Mouse (Mus musculus) lung, postnatal 0 days (tissue): Measurements from ENCODE around the gene Gm28434. TPM values are rescaled to one million over a fixed set of nuclear protein-coding genes. Genes with fewer than 3 reads are reported as not detected.

ENCODE experiments used
- ATAC-seq: fragments of 200-750 bp; cut with Nextera tagmentation; 2 replicates; pipeline ENCODE4 v1.8.0; 2017; ENCODE audit warnings: moderate library complexity
- DNase-seq: peaks from one replicate; pipeline ENCODE4 v3.0.0-alpha.2; 2016; ENCODE audit warnings: low spot score
- H3K27ac ChIP-seq: fragments of 300-500 bp; sonication (generic); 2 replicates; pipeline ENCODE4 v1.5.1; 2014; ENCODE audit warnings: antibody characterized with exemption, mild to moderate bottlenecking, low read length, mixed read lengths
- H3K27me3 ChIP-seq: fragments of 300-500 bp; sonication (generic); replicated peaks from 2 replicates; pipeline ENCODE4 v1.6.1; 2014; ENCODE audit warnings: low read length, mixed read lengths; ENCODE audit not compliant: insufficient read depth
- H3K36me3 ChIP-seq: fragments of 300-500 bp; sonication (generic); 2 replicates; pipeline ENCODE4 v1.6.1; 2014; ENCODE audit warnings: low read length, mixed read lengths; ENCODE audit not compliant: insufficient read depth
- H3K4me1 ChIP-seq: fragments of 300-500 bp; sonication (generic); 2 replicates; pipeline ENCODE4 v1.6.1; 2014; ENCODE audit warnings: antibody characterized with exemption, low read depth, low read length, mixed read lengths; ENCODE audit not compliant: insufficient read depth
- H3K4me2 ChIP-seq: fragments of 300-500 bp; sonication (generic); replicated peaks from 2 replicates; pipeline ENCODE4 v1.6.1; 2014; ENCODE audit warnings: low read depth, mild to moderate bottlenecking, low read length, moderate library complexity, mixed read lengths
- H3K4me3 ChIP-seq: fragments of 300-500 bp; sonication (generic); 2 replicates; pipeline ENCODE4 v1.5.1; 2014; ENCODE audit warnings: low read depth, low read length
- H3K9ac ChIP-seq: fragments of 300-500 bp; sonication (generic); replicated peaks from 2 replicates; pipeline ENCODE4 v1.6.1; 2014; ENCODE audit warnings: low read depth, mild to moderate bottlenecking
- H3K9me3 ChIP-seq: fragments of 300-500 bp; sonication (generic); 2 replicates; pipeline ENCODE4 v1.6.1; 2016; ENCODE audit warnings: low read length, mixed read lengths
- CTCF ChIP-seq: IDR thresholded peaks from 2 replicates; pipeline ENCODE4 v1.5.1; 2016; ENCODE audit warnings: antibody characterized with exemption, mild to moderate bottlenecking
- EP300 ChIP-seq: IDR thresholded peaks from 2 replicates; pipeline ENCODE4 v1.6.1; 2016; ENCODE audit warnings: antibody characterized with exemption, mild to moderate bottlenecking, control low read depth
- WGBS: fragments of 180-500 bp; shearing (Covaris S2); extraction: QIAGEN DNeasy Blood & Tissue Kit; methylation state at CpG from one replicate; pipeline ENCODE4 v1.1.7; 2014; 5-methylcytosine and 5-hydroxymethylcytosine counted together
- polyA plus RNA-seq: library from polyadenylated mRNA; unstranded; fragments of >200 nt; fragmentation: Nextera tagmentation; extraction: Ambion mirVana; gene quantifications from 2 replicates; pipeline ENCODE4 v1.2.1, GENCODE M21; 2015

Gene Gm28434
- polyA plus RNA-seq: not detected in 2 replicates

- H3K27ac ChIP-seq: no peak within 1 kb of the TSS
- 40% methylated on average over 2 of the region's 2 CpGs for WGBS
- no peak for TF ChIP-seq EP300
- TF ChIP-seq CTCF: no peak
- ATAC-seq: no peak
- H3K4me2 ChIP-seq: no peak within 1 kb of the TSS
- no peak within 1 kb of the TSS for H3K4me3 ChIP-seq
- no peak within 1 kb of the TSS for H3K9ac ChIP-seq
- no peak for DNase-seq
- H3K9me3 ChIP-seq: no peaks in the 10 kb centered on the region
- H3K36me3 ChIP-seq: no peaks in the 10 kb centered on the region
- H3K4me1 ChIP-seq: no peaks in the 10 kb centered on the region
- H3K27me3 ChIP-seq: no peaks in the 10 kb centered on the region
These were observed at the start of gene Gm28434, which contains the start of gene 2310003L06Rik for GRCm38 (mm10) chr5:87969201-87969600. Gene Gm28434 (plus strand): TSS chr5:87969517. Gene 2310003L06Rik (plus strand): TSS chr5:87969459.

GRCm38 (mm10) chr5:87925372-87925771 lies 43.9 kb upstream of the Gm28434 start, which contains the start of gene Csn3:
Gene Csn3 (plus strand): TSS chr5:87925579.
- Histone ChIP-seq H3K4me3 (no peak within 1 kb of the TSS), H3K4me2 (no peak within 1 kb of the TSS), H3K27ac (no peak within 1 kb of the TSS), H3K27me3 (no peaks in the 10 kb centered on the region), H3K4me1 (no peaks in the 10 kb centered on the region), H3K36me3 (no peaks in the 10 kb centered on the region), H3K9ac (no peak within 1 kb of the TSS), H3K9me3 (no peaks in the 10 kb centered on the region)
- DNase-seq: no peak
- WGBS: 36% methylated on average over 5 of the region's 5 CpGs
- ATAC-seq: no peak
- TF ChIP-seq CTCF: no peak

GRCm38 (mm10) chr5:87931603-87932002 lies 37.7 kb upstream of the Gm28434 start:
- no peaks in the 10 kb centered on the region for H3K9me3 ChIP-seq
- no peak overlapping the region for H3K4me3 ChIP-seq
- H3K36me3 ChIP-seq: no peaks in the 10 kb centered on the region
- 69% methylated on average over 1 of the region's 1 CpGs for WGBS
- no peak overlapping the region for H3K9ac ChIP-seq
- ATAC-seq (no peak), DNase-seq (no peak)
- H3K4me1 ChIP-seq: no peaks in the 10 kb centered on the region
- no peak for TF ChIP-seq CTCF
- no peak for TF ChIP-seq EP300
- H3K27ac ChIP-seq: no peak overlapping the region
- H3K27me3 ChIP-seq: no peaks in the 10 kb centered on the region
- H3K4me2 ChIP-seq: no peak overlapping the region

DNA sequence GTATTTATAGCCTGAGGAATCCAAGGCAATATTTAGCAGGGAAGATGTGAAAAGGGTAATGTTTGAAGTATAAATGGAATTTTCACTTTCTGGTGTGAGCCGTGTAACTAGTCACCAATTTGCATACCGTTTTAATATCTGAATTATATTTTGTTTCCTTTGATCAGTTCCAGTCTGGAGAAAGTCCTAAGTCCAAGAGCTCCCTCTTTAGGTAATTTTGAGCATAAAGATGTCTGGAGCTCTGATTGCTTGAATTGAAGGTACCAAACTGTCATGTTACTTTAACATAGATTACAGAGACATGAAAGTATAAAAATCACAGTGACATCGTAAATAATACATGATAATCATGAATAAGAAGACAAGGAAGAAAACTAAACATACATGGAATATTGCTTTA lies 28.6 kb upstream of the Gm28434 start:
- H3K4me1 ChIP-seq: no peaks in the 10 kb centered on the region
- no peak overlapping the region for H3K27ac ChIP-seq
- H3K4me3 ChIP-seq: no peak overlapping the region
- TF ChIP-seq CTCF: no peak
- no peak for TF ChIP-seq EP300
- H3K36me3 ChIP-seq: no peaks in the 10 kb centered on the region
- H3K4me2 ChIP-seq: no peak overlapping the region
- ATAC-seq (no peak), DNase-seq (no peak)
- H3K9ac ChIP-seq: no peak overlapping the region
- 34% methylated on average over 3 of the region's 3 CpGs for WGBS
- H3K9me3 ChIP-seq: no peaks in the 10 kb centered on the region
- no peaks in the 10 kb centered on the region for H3K27me3 ChIP-seq

DNA sequence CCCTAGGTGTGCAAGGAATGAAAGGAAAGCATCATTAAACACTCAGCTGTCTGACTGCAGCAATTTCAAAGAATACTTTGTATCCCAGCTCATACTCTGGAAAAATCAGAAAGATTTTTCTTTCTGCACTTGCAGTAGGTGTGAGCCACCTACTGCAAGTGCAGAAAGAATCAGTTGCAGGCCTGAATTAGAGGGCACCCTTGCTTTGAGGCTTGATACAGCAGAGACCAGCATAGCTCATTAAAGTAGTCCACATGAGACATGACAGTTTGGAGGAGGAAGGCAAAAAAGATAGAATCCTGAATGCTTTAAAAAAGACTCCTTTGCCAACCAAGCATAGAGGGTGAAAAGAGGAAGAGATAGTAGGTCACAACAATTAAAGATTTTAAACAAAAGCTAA lies 26.8 kb upstream of the Gm28434 start:
- H3K9me3 ChIP-seq: no peaks in the 10 kb centered on the region
- H3K9ac ChIP-seq: no peak overlapping the region
- H3K27ac ChIP-seq: no peak overlapping the region
- TF ChIP-seq EP300: no peak
- no peak for TF ChIP-seq CTCF
- DNase-seq (no peak), ATAC-seq (no peak)
- H3K4me1 ChIP-seq: no peaks in the 10 kb centered on the region
- no peaks in the 10 kb centered on the region for H3K36me3 ChIP-seq
- H3K4me3 ChIP-seq: no peak overlapping the region
- no peaks in the 10 kb centered on the region for H3K27me3 ChIP-seq
- H3K4me2 ChIP-seq: no peak overlapping the region

DNA sequence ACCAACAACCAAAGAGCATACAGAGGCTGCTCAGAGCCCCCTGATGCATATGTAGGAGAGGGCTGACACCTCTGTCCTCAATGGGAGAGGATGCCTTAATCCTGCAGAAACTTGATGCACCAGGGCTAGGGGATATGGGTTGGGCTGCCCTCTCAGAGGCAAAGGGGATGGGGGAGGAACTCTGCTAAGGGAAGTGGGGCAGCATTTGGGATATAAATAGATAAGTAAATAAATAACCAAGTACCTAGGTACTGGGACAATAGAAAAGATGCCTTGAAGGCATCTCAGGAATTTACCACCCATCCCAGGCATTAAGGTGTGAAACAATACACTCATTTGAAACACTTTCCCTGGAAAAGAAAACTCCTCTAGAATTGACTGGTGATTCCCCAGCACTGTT lies 17.5 kb upstream of the Gm28434 start:
- DNase-seq (no peak), ATAC-seq (no peak)
- Histone ChIP-seq H3K9me3 (no peaks in the 10 kb centered on the region), H3K9ac (no peak overlapping the region), H3K27me3 (no peaks in the 10 kb centered on the region), H3K36me3 (no peaks in the 10 kb centered on the region), H3K4me1 (no peaks in the 10 kb centered on the region), H3K4me2 (no peak overlapping the region), H3K27ac (no peak overlapping the region), H3K4me3 (no peak overlapping the region)
- TF ChIP-seq CTCF (no peak), EP300 (no peak)

- no peak within 1 kb of the TSS for H3K4me3 ChIP-seq
- no peak within 1 kb of the TSS for H3K4me2 ChIP-seq
- H3K9me3 ChIP-seq: no peaks in the 10 kb centered on the region
- no peaks in the 10 kb centered on the region for H3K27me3 ChIP-seq
- H3K36me3 ChIP-seq: no peaks in the 10 kb centered on the region
- no peaks in the 10 kb centered on the region for H3K4me1 ChIP-seq
- ATAC-seq (no peak), DNase-seq (no peak)
- WGBS: 75% methylated on average over 3 of the region's 3 CpGs
- TF ChIP-seq EP300: no peak
- no peak for TF ChIP-seq CTCF
- no peak within 1 kb of the TSS for H3K9ac ChIP-seq
- no peak within 1 kb of the TSS for H3K27ac ChIP-seq
These were observed 9.8 kb downstream of the Gm28434 start, which contains the start of gene Cabs1 for GRCm38 (mm10) chr5:87979139-87979538. Gene Cabs1 (plus strand): TSS chr5:87979439.
